Mouse (Mus musculus) liver, embryonic 11.5 days (tissue): ENCODE measurements around the gene Ankfn1. TPM values are rescaled to one million over a fixed set of nuclear protein-coding genes. Genes with fewer than 3 reads are reported as not detected.

Experiments used
- ATAC-seq: fragments of 200-750 bp; cut with Nextera tagmentation; replicated peaks from 2 replicates; pipeline ENCODE4 v1.8.0; 2017; ENCODE audit warnings: moderate number of reproducible peaks, mild to moderate bottlenecking, moderate TSS enrichment, moderate library complexity; ENCODE audit not compliant: low FRiP score
- DNase-seq: peaks from one replicate; pipeline ENCODE4 v3.0.0-alpha.2; 2017; ENCODE audit warnings: low spot score
- H3K27ac ChIP-seq: fragments of 300-500 bp; sonication (generic); 2 replicates; pipeline ENCODE4 v1.5.1; 2014; ENCODE audit warnings: mild to moderate bottlenecking, low read depth, low read length, control low read depth
- H3K27me3 ChIP-seq: fragments of 300-500 bp; sonication (generic); replicated peaks from 2 replicates; pipeline ENCODE4 v1.6.1; 2014; ENCODE audit warnings: low read length, mixed read lengths; ENCODE audit not compliant: control insufficient read depth, insufficient read depth
- H3K36me3 ChIP-seq: fragments of 300-500 bp; sonication (generic); 2 replicates; pipeline ENCODE4 v1.6.1; 2014; ENCODE audit warnings: mild to moderate bottlenecking, low read length, moderate library complexity, mixed read lengths; ENCODE audit not compliant: control insufficient read depth, insufficient read depth
- H3K4me1 ChIP-seq: fragments of 300-500 bp; sonication (generic); replicated peaks from 2 replicates; pipeline ENCODE4 v1.6.1; 2014; ENCODE audit warnings: low read length, mixed read lengths; ENCODE audit not compliant: control insufficient read depth, insufficient read depth
- H3K4me2 ChIP-seq: fragments of 300-500 bp; sonication (generic); 2 replicates; pipeline ENCODE4 v1.6.1; 2014; ENCODE audit warnings: mild to moderate bottlenecking, control low read depth, moderate library complexity
- H3K4me3 ChIP-seq: fragments of 300-500 bp; sonication (generic); 2 replicates; pipeline ENCODE4 v1.5.1; 2014; ENCODE audit warnings: low read depth, low read length, control low read depth
- H3K9ac ChIP-seq: fragments of 300-500 bp; sonication (generic); 2 replicates; pipeline ENCODE4 v1.6.1; 2014; ENCODE audit warnings: low read depth, low read length, control low read depth
- H3K9me3 ChIP-seq: fragments of 300-500 bp; sonication (generic); 2 replicates; pipeline ENCODE4 v1.6.1; 2016; ENCODE audit warnings: low read length, inconsistent platforms, mixed read lengths; ENCODE audit not compliant: control insufficient read depth
- WGBS: fragments of 180-500 bp; shearing (Covaris S2); extraction: QIAGEN DNeasy Blood & Tissue Kit; methylation state at CpG from one replicate; pipeline ENCODE4 v1.1.7; 2014; 5-methylcytosine and 5-hydroxymethylcytosine counted together
- polyA plus RNA-seq: library from polyadenylated mRNA; unstranded; fragments of >200 nt; fragmentation: Nextera tagmentation; extraction: Ambion mirVana; gene quantifications from 2 replicates; pipeline ENCODE4 v1.2.1, GENCODE M21; 2014

The Ankfn1 gene
- polyA plus RNA-seq, 1 experiment from 2014 or later = not detected

DNA sequence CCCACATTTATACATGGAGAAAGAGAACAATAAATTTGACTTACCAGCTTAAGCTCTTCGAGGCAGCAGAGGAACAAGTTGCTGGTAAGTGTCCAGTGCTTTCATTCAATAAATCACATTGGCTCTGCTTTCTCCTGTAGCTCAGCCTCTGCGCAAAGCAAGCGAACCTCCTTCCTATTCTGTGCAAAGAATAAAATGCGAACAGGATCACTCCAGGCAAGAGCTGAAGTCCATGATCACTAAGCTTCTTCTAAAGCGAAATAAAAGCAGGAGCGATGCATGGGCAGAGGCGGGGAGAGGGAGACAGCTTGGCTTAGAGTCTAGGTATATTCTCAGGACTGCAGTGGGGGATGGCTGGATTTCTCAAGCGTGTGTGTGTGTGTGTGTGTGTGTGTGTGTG lies 239.1 kb downstream of the Ankfn1 start:
- Histone ChIP-seq H3K4me1 (no peaks in the 10 kb centered on the region), H3K36me3 (no peaks in the 10 kb centered on the region), H3K9ac (no peak overlapping the region), H3K9me3 (no peaks in the 10 kb centered on the region), H3K4me3 (no peak overlapping the region), H3K27ac (no peak overlapping the region), H3K27me3 (no peaks in the 10 kb centered on the region), H3K4me2 (no peak overlapping the region)
- DNase-seq = no peak
- no peak for ATAC-seq
- WGBS = 69% methylated on average over 8 of the region's 8 CpGs

DNA sequence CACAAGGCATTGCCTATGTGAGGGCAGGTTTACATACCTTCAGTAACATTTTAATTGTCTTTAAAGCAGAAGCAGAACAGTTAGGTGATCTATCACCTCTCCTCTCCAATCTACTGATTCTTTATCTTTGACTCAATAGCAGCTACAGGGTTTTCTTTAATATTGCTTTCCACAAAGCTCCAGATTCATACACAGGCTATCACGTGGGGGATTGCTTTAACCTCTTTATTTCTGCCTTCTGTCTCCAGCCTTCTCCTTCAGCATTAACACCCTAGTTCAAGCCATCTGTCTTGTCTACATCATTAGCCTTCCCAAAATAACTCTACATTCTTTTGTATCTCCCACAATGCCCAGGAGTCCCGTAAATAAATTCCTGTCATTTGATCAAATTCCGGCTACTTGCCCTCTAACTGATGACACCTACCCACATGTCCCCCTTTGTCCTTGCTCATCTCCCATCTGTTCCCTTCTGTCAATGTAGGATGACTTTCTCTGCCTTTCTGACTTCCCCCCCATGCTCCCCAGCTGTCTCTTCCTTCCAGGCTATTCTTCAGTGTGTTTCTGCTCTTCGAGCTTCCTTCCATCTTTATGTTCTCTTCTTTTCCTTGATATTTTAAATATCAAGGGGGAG lies 249.5 kb downstream of the Ankfn1 start:
- Histone ChIP-seq H3K4me1 (no peaks in the 10 kb centered on the region), H3K9ac (no peak overlapping the region), H3K9me3 (no peaks in the 10 kb centered on the region), H3K27ac (no peak overlapping the region), H3K4me2 (no peak overlapping the region), H3K27me3 (no peaks in the 10 kb centered on the region), H3K36me3 (no peaks in the 10 kb centered on the region), H3K4me3 (no peak overlapping the region)
- DNase-seq (no peak), ATAC-seq (no peak)
- 79% methylated on average over 4 of the region's 4 CpGs for WGBS

DNA sequence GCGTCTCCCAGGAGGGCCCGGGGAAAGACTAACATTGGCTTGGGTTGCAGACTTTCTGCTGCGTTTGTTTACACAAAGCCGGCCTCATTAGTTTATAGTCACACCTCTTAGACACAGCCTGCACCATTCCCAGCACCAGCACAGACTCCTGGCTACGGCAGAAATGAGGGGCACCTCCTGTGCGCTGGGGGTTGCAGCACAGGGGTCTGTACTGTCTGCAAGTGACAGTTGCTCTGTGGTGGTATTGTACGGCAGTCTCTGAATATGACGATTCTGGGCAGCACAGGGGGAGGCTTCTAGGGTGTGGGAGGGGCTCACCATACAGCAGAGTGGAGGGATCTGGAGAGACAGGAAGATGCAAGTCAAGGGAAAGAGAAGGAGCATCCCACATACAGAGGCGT lies 262.0 kb downstream of the Ankfn1 start:
- ATAC-seq (no peak), DNase-seq (no peak)
- H3K36me3 ChIP-seq = no peaks in the 10 kb centered on the region
- no peaks in the 10 kb centered on the region for H3K4me1 ChIP-seq
- no peak overlapping the region for H3K9ac ChIP-seq
- no peaks in the 10 kb centered on the region for H3K9me3 ChIP-seq
- no peak overlapping the region for H3K4me3 ChIP-seq
- no peaks in the 10 kb centered on the region; the same call in 1 of the 2 replicates for H3K27me3 ChIP-seq
- H3K4me2 ChIP-seq = no peak overlapping the region
- no peak overlapping the region for H3K27ac ChIP-seq
- WGBS = 40% methylated on average over 9 of the region's 9 CpGs

DNA sequence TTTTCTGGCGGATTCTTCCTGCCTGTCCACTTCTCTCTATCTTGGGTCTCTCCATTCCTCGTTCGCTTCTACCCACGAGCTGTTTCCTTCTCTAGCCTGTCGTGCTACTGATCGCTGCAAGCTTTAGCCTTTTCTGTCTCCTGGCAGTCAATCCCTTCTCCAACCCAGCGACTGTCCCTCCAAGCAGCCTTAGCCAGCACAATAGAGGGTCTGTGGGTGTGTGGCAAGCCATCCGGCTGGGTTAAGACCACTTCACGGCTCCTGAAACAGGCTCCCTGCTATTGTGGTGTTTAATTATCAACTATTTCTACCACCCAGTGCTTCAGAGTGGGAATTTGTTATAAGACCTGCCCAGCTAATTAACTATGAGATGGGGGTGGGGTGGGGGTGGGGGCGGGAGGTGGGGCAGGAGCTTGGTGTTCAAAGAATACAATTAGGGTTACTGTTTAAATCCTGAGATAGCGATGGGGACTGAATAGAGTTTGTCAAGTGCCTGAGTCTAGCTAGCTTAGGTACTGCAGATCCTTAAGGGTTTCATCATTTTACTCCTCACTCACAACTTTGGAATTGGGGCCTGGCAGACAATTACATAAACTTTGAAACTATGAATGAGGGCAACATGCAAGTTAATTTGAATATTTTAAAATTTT lies 268.7 kb downstream of the Ankfn1 start:
- Histone ChIP-seq H3K36me3 (no peaks in the 10 kb centered on the region), H3K4me1 (no peaks in the 10 kb centered on the region; the same call in 1 of the 2 replicates), H3K9me3 (no peaks in the 10 kb centered on the region), H3K4me2 (no peak overlapping the region), H3K4me3 (no peak overlapping the region), H3K9ac (no peak overlapping the region), H3K27me3 (no peaks in the 10 kb centered on the region), H3K27ac (no peak overlapping the region)
- WGBS = 20% methylated on average over 11 of the region's 11 CpGs
- ATAC-seq (no peak), DNase-seq (no peak)

DNA sequence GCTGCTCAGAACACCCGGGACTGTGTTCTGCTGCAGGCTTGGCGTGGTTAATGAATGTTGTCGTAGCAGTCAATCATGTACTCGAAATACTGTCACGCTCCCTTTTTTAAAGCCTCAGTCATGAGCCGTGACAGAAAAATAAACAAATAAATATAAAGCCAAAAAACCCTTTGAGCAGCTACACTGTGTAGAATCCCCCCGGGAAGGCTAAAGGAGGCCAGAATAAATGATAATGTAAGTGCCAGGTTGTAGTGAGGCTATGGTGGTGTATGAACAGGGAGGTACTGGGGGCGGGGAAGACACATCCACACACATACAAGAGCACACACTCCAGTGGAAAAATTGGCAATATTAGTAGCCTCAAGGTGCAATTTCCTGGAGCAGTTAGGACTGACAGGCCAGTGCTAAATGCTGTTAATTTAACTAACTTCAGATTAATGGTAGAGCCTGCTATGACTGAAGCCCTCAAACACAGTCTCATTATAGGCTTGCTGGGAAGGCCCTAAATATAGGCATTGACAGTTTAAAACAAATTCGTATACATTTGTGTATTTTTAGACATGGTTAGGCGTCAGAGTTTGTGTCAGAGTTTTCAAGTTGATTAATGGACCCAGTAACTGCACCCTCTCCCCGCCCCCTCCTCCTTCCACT lies 270.7 kb downstream of the Ankfn1 start:
- Histone ChIP-seq H3K27ac (no peak overlapping the region), H3K36me3 (no peaks in the 10 kb centered on the region), H3K4me1 (no peaks in the 10 kb centered on the region; the same call in 1 of the 2 replicates), H3K4me3 (no peak overlapping the region), H3K9ac (no peak overlapping the region), H3K9me3 (no peaks in the 10 kb centered on the region), H3K4me2 (no peak overlapping the region), H3K27me3 (no peaks in the 10 kb centered on the region)
- WGBS = 71% methylated on average over 11 of the region's 11 CpGs
- DNase-seq = no peak
- no peak for ATAC-seq

DNA sequence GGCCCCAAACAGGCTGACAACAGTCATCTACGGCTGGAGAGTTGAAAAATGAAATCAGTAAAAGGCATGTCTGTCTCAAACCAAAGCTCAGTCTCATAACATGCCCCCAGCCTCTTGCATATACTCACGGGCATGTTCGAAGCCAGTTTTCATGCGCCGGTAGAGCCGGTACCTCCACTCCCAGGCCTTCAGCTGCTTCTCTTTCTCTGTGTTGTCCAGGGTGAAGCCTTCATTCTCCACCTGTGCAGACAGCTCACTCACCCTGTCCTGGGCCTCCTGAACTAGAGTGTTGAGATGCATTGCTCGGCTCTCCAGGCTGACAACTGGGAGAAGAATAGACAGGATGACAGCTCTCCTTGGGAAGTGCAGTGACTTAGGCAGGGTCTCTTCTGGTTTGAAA lies 272.4 kb downstream of the Ankfn1 start:
- no peaks in the 10 kb centered on the region for H3K36me3 ChIP-seq
- no peaks in the 10 kb centered on the region; the same call in 1 of the 2 replicates for H3K4me1 ChIP-seq
- H3K27me3 ChIP-seq = no peaks in the 10 kb centered on the region
- H3K4me3 ChIP-seq = no peak overlapping the region
- no peak for DNase-seq
- H3K9me3 ChIP-seq = no peaks in the 10 kb centered on the region
- 79% methylated on average over 7 of the region's 7 CpGs for WGBS
- no peak overlapping the region for H3K9ac ChIP-seq
- H3K27ac ChIP-seq = no peak overlapping the region
- ATAC-seq = no peak
- no peak overlapping the region for H3K4me2 ChIP-seq

DNA sequence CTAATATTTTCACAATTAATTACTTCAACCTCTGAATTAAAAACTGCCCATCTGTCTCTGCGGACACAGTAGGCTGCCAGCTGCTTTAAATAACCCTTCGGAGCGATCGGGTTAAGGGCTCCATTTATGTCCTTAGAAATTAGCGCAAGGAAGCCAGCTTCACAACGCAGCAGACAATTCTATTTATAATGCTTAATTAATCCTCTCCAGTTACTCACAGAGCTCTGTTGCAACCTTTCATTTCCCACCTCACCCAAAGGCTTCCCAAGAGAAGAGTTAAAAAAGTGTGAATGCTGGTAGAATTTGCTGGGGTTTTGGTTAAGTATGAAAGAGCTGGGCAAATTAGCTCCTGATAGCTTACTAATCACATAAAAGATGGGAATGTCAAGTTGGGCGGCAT lies 275.7 kb downstream of the Ankfn1 start:
- no peaks in the 10 kb centered on the region for H3K9me3 ChIP-seq
- no peak for DNase-seq
- no peaks in the 10 kb centered on the region for H3K4me1 ChIP-seq
- no peak overlapping the region for H3K9ac ChIP-seq
- H3K4me2 ChIP-seq = no peak overlapping the region
- ATAC-seq = no peak
- no peaks in the 10 kb centered on the region for H3K27me3 ChIP-seq
- no peaks in the 10 kb centered on the region for H3K36me3 ChIP-seq
- H3K27ac ChIP-seq = no peak overlapping the region
- WGBS = 76% methylated on average over 7 of the region's 7 CpGs
- H3K4me3 ChIP-seq = no peak overlapping the region

DNA sequence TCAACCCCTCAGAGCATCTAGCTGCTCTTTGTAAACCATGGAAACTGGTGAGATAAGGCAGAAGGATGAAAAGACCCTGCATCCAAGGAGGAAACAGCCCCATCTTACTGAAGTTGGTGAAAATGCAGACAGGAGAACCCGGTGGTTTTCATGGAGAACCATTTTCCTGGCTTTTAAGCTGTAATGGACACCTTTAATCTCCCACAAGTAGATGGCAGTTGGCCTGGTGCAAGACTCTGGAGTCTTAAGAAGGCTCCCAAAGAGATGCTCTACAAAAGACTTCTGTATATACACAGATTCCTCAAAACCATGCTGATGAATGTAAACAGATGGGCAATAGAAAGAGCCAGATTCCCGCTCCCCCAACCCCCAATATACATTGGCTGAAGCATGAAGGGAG lies 276.5 kb downstream of the Ankfn1 start:
- WGBS = 68% methylated on average over 2 of the region's 2 CpGs
- ATAC-seq (no peak), DNase-seq (no peak)

DNA sequence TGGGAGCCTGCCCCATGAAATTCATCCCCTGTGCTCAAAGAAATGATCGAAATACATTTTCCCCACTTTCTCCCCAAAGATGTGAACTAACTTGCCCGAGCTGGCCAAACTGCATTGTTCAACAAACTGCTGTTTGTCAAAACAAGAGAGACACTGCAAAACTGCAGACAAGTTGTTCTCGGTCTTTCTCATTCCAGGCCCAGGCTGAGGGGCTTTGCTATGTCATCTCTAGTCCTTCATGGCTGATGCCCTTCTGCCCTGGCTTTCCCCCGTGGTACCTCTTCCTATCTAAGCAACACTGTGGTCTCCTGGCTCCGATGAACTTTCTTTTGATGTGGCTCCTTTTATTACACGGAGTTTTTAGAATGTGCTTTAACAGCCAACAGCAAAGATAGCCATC lies 296.4 kb downstream of the Ankfn1 start:
- Histone ChIP-seq H3K4me3 (no peak overlapping the region), H3K36me3 (no peaks in the 10 kb centered on the region), H3K9me3 (no peaks in the 10 kb centered on the region), H3K27ac (no peak overlapping the region), H3K27me3 (no peaks in the 10 kb centered on the region), H3K4me1 (no peaks in the 10 kb centered on the region), H3K4me2 (no peak overlapping the region), H3K9ac (no peak overlapping the region)
- no peak for DNase-seq
- 49% methylated on average over 6 of the region's 6 CpGs for WGBS
- ATAC-seq = no peak

More for the DNA sequence above, 276.5 kb downstream of the Ankfn1 start:
- H3K36me3 ChIP-seq = no peaks in the 10 kb centered on the region
- H3K9me3 ChIP-seq = no peaks in the 10 kb centered on the region
- H3K9ac ChIP-seq = no peak overlapping the region
- no peaks in the 10 kb centered on the region for H3K4me1 ChIP-seq
- no peak overlapping the region for H3K4me3 ChIP-seq
- H3K4me2 ChIP-seq = no peak overlapping the region
- H3K27ac ChIP-seq = no peak overlapping the region
- H3K27me3 ChIP-seq = no peaks in the 10 kb centered on the region
